Mouse (Mus musculus): Measurements from ENCODE around the gene Efcab9. TPM values are rescaled to one million over a fixed set of nuclear protein-coding genes. Genes with fewer than 3 reads are reported as not detected.
A peak's percentile ranks its signal among the peaks of the same experiment; 100 is the strongest.

Efcab9 gene
- total RNA-seq (2014; rRNA removed) (not detected in 2 replicates), polyA plus RNA-seq (2015; fragmentation: Nextera tagmentation; extraction: Ambion mirVana) (0.38 TPM in 1 of 2 replicates, not detected in the other)

GRCm38 (mm10) chr11:32531871-32532764 lies at the start of gene Efcab9:
Gene Efcab9, minus strand, starts transcription at chr11:32532081.
- DNase-seq (ENCODE audit: low spot score), result no peak
- no peak within 1 kb of the TSS for H3K27ac ChIP-seq
- WGBS, result 8% methylated on average over 33 of the region's 33 CpGs
- no peak for ATAC-seq
- H3K4me3 ChIP-seq (ENCODE audit: low read length), result peak within 1 kb of the TSS; percentile 68
- H3K36me3 ChIP-seq (ENCODE audit: insufficient read depth, low read length), result no peaks in the 10 kb centered on the region
- no peaks in the 10 kb centered on the region for H3K9me3 ChIP-seq (ENCODE audit: low read length)
- no peak for TF ChIP-seq CTCF (IDR thresholded peaks at IDR 0.05; ENCODE audit: low read depth)
- no peaks in the 10 kb centered on the region for H3K27me3 ChIP-seq (ENCODE audit: insufficient read depth, low read length)
- H3K9ac ChIP-seq (replicated peaks; ENCODE audit: low read length), result peak within 1 kb of the TSS; percentile 60
- 0 out of 2 replicates have a peak, but pooled peaks cover 10% of the 10 kb centered on the region for H3K4me1 ChIP-seq (ENCODE audit: insufficient read depth, low read length)
- peak within 1 kb of the TSS; percentile 100 for H3K4me2 ChIP-seq (ENCODE audit: low read depth, low read length)

GRCm38 (mm10) chr11:32581031-32581430 lies 49.1 kb upstream of the Efcab9 start:
- DNase-seq (ENCODE audit: low spot score) (no peak), ATAC-seq (no peak)
- 55% methylated on average over 2 of the region's 2 CpGs for WGBS
- Histone ChIP-seq H3K9ac (replicated peaks; ENCODE audit: low read length) (no peak overlapping the region), H3K9me3 (ENCODE audit: low read length) (no peaks in the 10 kb centered on the region), H3K4me1 (ENCODE audit: insufficient read depth, low read length) (no peaks in the 10 kb centered on the region), H3K27ac (no peak overlapping the region), H3K4me3 (ENCODE audit: low read length) (no peak overlapping the region), H3K36me3 (ENCODE audit: insufficient read depth, low read length) (no peaks in the 10 kb centered on the region), H3K4me2 (ENCODE audit: low read depth, low read length) (no peak overlapping the region), H3K27me3 (ENCODE audit: insufficient read depth, low read length) (no peaks in the 10 kb centered on the region)
- TF ChIP-seq CTCF (IDR thresholded peaks at IDR 0.05; ENCODE audit: low read depth), result no peak

- WGBS, result 81% methylated on average over 16 of the region's 16 CpGs
- Histone ChIP-seq H3K27me3 (ENCODE audit: insufficient read depth, low read length) (no peaks in the 10 kb centered on the region), H3K9me3 (ENCODE audit: low read length) (no peaks in the 10 kb centered on the region), H3K4me2 (ENCODE audit: low read depth, low read length) (no peak overlapping the region), H3K4me3 (ENCODE audit: low read length) (no peak overlapping the region), H3K9ac (replicated peaks; ENCODE audit: low read length) (no peak overlapping the region), H3K36me3 (ENCODE audit: insufficient read depth, low read length) (no peaks in the 10 kb centered on the region), H3K4me1 (ENCODE audit: insufficient read depth, low read length) (no peaks in the 10 kb centered on the region), H3K27ac (no peak overlapping the region)
- ATAC-seq (peak; percentile 67; the same call in 1 of the 2 replicates), DNase-seq (ENCODE audit: low spot score) (peak; percentile 23)
- no peak for TF ChIP-seq CTCF (IDR thresholded peaks at IDR 0.05; ENCODE audit: low read depth)
Observed at GRCm38 (mm10) chr11:32580305-32580947, 48.5 kb upstream of the Efcab9 start.

GRCm38 (mm10) chr11:32576760-32577050 lies 44.8 kb upstream of the Efcab9 start:
- no peaks in the 10 kb centered on the region for H3K27me3 ChIP-seq (ENCODE audit: insufficient read depth, low read length)
- no peak overlapping the region for H3K9ac ChIP-seq (replicated peaks; ENCODE audit: low read length)
- 0 out of 2 replicates have a peak overlapping the region, but pooled peaks have one; percentile 51 for H3K27ac ChIP-seq
- no peaks in the 10 kb centered on the region for H3K36me3 ChIP-seq (ENCODE audit: insufficient read depth, low read length)
- H3K4me2 ChIP-seq (ENCODE audit: low read depth, low read length), result no peak overlapping the region
- ATAC-seq (0 out of 2 replicates have a peak, but pooled peaks have one; percentile 13), DNase-seq (ENCODE audit: low spot score) (no peak)
- TF ChIP-seq CTCF (IDR thresholded peaks at IDR 0.05; ENCODE audit: low read depth), result no peak
- WGBS, result 53% methylated on average over 5 of the region's 5 CpGs
- H3K9me3 ChIP-seq (ENCODE audit: low read length), result no peaks in the 10 kb centered on the region
- no peaks in the 10 kb centered on the region for H3K4me1 ChIP-seq (ENCODE audit: insufficient read depth, low read length)
- H3K4me3 ChIP-seq (ENCODE audit: low read length), result no peak overlapping the region

GRCm38 (mm10) chr11:32575964-32576759 lies 44.3 kb upstream of the Efcab9 start:
- Histone ChIP-seq H3K4me3 (ENCODE audit: low read length) (no peak overlapping the region), H3K9ac (replicated peaks; ENCODE audit: low read length) (no peak overlapping the region), H3K36me3 (ENCODE audit: insufficient read depth, low read length) (no peaks in the 10 kb centered on the region), H3K27ac (0 out of 2 replicates have a peak overlapping the region, but pooled peaks have one; percentile 51), H3K9me3 (ENCODE audit: low read length) (no peaks in the 10 kb centered on the region), H3K4me2 (ENCODE audit: low read depth, low read length) (no peak overlapping the region), H3K27me3 (ENCODE audit: insufficient read depth, low read length) (no peaks in the 10 kb centered on the region), H3K4me1 (ENCODE audit: insufficient read depth, low read length) (no peaks in the 10 kb centered on the region)
- DNase-seq (ENCODE audit: low spot score), result peak; percentile 20
- no peak for TF ChIP-seq CTCF (IDR thresholded peaks at IDR 0.05; ENCODE audit: low read depth)
- ATAC-seq, result peak; percentile 39; the same call in 1 of the 2 replicates
- 76% methylated on average over 6 of the region's 6 CpGs for WGBS

GRCm38 (mm10) chr11:32573669-32574068 lies 41.8 kb upstream of the Efcab9 start:
- H3K9me3 ChIP-seq (ENCODE audit: low read length), result no peaks in the 10 kb centered on the region
- no peak for TF ChIP-seq CTCF (IDR thresholded peaks at IDR 0.05; ENCODE audit: low read depth)
- DNase-seq (ENCODE audit: low spot score) (no peak), ATAC-seq (no peak)
- H3K9ac ChIP-seq (replicated peaks; ENCODE audit: low read length), result no peak overlapping the region
- H3K36me3 ChIP-seq (ENCODE audit: insufficient read depth, low read length), result no peaks in the 10 kb centered on the region
- H3K4me1 ChIP-seq (ENCODE audit: insufficient read depth, low read length), result no peaks in the 10 kb centered on the region
- H3K4me3 ChIP-seq (ENCODE audit: low read length), result no peak overlapping the region
- no peaks in the 10 kb centered on the region for H3K27me3 ChIP-seq (ENCODE audit: insufficient read depth, low read length)
- WGBS, result 79% methylated on average over 2 of the region's 2 CpGs
- no peak overlapping the region for H3K4me2 ChIP-seq (ENCODE audit: low read depth, low read length)
- H3K27ac ChIP-seq, result no peak overlapping the region
